Mouse (Mus musculus): ENCODE measurements around the gene Trabd2b. TPM values are rescaled to one million over a fixed set of nuclear protein-coding genes. Genes with fewer than 3 reads are reported as not detected.

Gene Trabd2b
- total RNA-seq (2021): 1 to 10 TPM; 2.2 to 2.7 TPM

DNA sequence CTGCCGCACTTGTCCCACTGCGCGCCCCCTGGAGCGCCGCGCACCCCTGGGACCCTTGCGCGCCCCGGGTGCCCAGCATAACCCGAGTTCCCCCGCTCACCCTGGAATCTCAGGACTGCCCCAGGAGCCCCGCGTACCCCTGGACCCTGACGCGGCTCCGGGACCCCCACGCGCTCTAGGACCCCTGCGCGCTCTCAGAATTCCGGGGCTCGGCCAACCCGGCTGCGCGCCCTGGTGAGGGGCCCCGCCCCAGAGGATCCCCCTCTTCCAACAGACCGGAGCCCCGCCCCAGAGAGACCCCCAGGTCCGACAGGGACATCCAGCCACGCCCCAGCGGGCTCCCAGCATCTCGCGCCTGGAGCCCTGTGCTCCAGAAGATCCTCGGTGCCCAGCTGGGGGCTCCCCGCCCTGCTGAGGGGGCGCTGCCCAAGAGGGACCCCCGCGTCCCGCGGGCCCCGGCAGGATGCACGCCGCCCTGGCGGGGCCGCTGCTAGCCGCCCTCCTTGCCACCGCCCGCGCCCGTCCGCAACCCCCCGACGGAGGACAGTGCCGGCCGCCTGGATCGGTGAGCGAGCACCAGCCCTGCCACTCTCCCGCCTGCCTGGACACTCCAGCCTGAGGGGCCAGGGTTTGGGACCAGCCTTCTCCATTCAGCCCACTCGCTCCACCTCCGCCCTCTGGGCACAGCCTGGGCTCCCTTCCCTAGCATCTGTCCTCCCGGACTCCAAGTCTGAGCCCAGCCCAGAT lies at the start of gene Trabd2b:
Trabd2b (plus strand) TSS at position 370 of the 747 bp plus-strand sequence.
- DNase-seq: peak; percentile 42
- intact Hi-C loops (cut with DNase I): no loop called here

DNA sequence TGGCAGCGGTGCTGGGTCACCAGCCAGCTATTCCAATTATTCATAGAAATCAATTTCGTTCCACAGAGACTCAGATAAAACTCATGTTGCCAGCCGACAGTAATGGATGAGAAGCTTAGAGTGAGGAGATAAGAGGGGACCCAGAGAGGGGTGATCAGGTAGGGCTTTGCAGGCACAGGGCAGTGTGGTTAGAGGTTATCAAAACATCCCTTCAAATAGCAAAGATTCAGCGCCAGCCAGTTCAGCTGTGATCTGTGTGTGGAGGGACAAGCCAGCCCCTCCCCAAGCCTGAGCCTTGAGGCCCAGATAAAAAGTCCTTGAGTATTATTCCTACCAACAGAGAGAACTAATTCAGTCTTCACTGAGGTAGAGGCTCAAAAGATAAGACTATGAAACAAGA lies 49.1 kb upstream of the Trabd2b start:
- no peak for DNase-seq
- intact Hi-C loops (cut with DNase I): no loop called here

DNA sequence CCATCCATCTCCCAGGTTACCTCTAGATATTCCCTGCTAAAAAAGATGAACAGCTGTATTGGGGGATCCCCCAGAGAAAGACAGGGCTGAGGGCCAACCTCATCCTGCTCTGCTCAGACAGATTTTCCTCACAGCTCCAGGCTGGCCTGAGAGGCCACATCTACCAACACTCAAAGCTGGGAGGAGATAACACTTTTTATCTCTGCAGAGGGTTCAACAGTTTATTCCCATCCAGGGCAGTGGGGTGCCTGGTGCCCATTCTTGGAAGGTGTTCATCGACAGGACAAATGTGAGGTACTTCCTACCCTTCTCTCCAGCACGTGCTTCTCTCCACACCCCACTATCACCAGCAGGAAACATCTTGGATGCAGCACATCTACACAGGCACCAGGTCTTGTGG lies 47.6 kb upstream of the Trabd2b start:
- intact Hi-C loops (cut with DNase I): no loop called here
- DNase-seq: no peak

DNA sequence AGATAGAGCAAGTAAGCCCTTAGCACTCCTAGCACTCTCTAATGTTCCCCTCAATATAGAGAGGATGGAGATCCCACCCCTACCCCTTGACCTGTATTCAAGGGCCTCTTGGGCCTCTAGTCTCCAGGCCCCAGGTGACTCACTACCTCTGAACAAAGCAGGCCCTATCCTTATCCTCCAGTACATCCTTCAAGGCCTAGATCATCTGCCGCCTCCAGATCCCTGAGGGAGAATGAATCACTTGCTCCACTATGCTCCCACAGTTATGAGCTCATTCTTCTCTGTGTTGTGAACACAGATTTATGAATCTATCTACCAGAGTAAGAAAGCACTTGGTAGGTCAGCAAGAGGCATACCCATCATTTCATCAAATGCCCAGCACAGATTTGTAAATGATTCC lies 46.7 kb upstream of the Trabd2b start:
- intact Hi-C loops (cut with DNase I): no loop called here
- no peak for DNase-seq

DNA sequence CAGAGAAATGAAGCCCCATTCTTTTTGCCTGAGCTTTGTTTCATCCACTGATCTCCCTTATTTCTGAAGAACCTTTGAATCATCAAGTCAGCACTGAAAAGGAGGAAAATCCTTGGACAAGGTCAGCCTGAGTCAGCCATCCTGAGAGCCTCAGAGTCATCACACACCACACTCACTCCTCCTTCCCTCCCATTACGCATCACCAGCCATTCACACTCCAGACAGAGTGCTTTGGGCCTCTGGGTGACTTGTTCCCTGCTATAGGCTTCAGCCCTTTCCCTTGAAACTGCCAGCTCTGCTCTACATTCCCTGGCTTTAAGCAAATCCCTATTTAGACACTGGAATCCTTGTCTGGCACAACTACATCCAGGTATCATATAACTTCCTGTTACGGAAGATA lies 45.2 kb upstream of the Trabd2b start:
- intact Hi-C loops (cut with DNase I): no loop called here
- no peak for DNase-seq

DNA sequence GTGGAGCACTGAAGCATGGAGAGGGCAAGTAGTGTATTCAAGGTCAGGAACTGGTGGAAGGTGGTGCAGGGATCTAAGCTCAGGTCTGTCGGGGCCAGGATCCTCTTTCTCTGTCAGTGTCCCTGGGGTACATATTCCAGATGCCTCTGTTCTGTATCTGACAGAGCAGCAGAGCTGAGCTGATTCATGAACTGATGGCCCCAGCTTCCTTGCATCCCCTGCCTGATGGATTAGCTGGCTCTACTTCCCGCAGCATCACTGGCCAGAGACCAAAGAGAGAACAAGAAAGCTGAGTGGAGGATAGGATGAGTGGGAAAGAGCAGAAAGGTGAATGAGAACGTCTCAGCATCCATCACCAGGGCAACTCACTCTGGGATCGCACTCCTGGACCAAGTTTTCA lies 41.5 kb upstream of the Trabd2b start:
- intact Hi-C loops (cut with DNase I): no loop called here
- no peak for DNase-seq

DNA sequence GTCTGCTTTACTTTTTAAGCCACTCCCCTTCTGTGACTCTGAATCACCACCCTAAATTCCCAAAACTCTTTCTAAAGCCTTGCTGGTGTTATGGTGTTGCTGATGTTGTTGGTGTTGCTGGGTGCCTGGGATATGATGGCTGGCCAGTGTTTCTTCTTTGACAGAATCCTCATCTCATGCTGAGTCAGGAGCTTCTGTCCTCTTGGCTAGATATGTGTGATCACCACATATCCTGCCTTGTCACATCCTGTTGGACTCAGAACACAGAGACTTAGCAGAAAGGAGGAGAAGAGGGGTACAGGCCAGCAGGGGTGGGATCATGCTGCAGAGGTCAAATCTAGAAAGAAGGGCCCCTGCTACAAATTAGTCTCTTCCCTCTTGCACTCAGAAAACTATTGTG lies 40.9 kb upstream of the Trabd2b start:
- DNase-seq: no peak
- intact Hi-C loops (cut with DNase I): no loop called here

DNA sequence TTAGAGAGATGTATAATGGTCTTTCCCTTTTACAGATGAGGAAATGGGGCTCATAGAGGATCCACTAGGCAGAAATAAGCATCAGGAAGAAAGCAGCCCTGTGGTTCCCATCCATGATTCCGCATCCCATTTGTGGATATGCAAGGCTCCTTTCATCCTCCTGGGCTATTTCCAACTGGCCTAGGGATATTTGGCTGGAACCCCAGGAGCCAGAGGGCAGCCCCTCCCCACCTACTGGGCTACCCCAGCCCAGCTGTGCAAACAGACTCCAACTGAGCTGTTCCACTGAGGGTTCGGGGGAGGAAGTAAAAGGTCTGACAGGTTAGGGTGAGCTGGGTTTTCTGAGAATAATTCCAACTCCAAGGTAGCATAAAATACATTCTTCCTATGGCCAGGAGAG lies 39.5 kb upstream of the Trabd2b start:
- intact Hi-C loops (cut with DNase I): no loop called here
- no peak for DNase-seq

DNA sequence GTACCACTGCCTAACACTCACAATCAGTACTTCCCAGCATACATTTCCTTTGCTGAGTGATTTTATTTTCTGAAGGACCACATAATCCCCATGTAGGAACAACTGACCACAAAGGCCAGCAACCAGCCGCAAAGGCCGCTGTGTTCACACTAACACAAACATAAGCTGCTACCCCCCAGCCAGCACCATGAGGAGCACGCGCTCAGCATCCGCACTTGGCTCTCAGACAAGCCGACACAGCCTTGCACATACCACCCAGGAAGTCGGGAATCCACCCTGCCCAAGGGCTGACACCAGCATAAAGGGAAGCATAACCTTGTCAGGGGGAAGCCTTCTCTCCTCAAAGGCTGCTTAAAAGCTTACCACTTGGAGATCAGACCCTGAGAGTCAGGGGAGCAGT lies 38.7 kb upstream of the Trabd2b start:
- intact Hi-C loops (cut with DNase I): no loop called here
- no peak for DNase-seq

DNA sequence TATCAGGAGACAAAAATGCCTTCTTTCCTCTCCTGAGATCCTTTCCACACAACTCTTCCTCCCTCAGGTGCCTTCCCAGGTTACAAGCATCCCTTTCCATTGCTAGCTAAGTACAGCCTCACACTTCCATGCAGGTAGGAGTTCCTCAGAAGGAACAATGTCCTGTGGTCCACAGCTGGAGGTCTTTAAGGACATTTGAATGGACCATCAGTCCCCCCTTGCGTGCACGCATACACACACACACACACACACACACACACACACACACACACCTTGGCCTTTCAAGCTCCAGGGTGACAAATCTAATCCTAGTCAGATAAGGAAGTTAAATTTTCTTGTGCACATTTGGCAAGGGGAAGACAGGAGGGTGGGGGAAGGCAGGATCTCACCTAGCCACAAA lies 36.9 kb upstream of the Trabd2b start:
- no peak for DNase-seq
- intact Hi-C loops (cut with DNase I): no loop called here

DNA sequence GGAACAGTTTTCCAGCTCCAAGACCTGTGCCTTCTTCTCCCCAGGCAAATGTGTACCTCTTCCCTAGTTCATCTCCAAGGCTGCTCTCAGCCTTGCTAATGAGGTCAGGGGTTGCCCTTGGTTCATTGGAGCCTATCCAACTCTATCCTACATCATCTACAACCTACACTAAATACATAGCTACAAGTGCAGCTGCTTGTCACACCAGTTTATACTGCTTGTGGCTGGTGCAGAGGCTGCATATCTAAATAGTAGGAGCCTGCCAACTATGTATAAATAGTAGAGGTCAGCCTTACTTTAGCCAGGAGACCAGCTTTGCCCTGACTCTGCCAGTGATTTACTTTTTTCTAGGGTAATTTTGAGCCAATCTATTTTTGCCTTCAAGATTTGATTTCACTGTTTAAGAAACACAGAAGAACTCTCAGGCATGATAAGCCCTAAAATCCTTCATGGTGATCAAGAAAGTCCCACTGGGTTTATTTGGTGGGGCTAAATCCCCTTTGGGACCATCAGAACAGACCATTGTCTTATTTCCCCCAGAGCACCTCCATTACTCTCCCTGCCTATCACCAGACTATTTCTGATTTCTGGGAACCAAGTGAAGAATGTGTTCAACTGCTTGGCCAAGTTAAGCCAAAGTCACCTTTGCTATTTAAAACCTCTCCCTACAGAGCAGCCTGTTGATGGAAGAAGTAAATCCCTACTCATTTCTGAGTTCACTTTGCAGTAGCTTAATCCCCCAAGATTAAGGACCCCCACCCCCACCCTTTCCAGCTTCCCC lies 35.4 kb upstream of the Trabd2b start:
- no peak for DNase-seq
- intact Hi-C loops (cut with DNase I): no loop called here

DNA sequence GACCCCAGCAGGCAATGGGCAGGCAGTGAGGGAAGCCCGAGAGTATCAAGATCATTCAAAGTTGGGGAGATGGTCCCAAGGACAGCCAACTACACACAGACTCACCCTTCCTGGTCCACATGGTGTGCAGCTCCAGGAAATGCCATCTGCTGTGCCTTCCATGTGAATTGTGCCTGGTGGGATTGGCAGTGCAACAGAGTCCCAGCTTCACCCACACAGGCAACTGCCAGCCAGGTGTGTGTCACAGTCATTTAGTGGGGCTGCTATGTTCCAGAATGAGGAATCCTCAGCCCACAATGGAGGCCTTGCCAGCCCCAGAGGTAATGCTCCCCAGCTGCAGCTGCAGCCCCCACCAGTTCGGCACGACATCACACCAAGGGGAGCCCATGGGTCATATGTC lies 33.8 kb upstream of the Trabd2b start:
- DNase-seq: no peak
- intact Hi-C loops (cut with DNase I): no loop called here

DNA sequence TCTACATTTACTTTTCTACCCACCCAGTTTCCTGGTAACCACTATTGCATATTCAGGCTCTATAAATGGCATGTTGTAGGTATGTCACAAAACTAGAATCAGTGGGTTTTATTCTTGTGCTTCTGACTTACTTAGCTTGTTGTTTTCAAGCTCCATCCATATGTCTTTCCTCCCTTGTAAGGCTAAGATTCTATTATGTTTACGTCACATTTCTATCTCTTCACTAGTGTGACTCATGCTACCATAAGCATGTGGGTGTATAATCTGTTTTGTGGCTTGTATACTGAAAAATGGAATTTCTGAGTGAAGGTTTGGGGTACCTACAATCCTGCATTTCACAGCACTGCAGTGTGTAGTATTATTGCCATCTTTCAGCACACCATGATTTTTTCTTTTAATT lies 32.2 kb upstream of the Trabd2b start:
- no peak for DNase-seq
- intact Hi-C loops (cut with DNase I): no loop called here

DNA sequence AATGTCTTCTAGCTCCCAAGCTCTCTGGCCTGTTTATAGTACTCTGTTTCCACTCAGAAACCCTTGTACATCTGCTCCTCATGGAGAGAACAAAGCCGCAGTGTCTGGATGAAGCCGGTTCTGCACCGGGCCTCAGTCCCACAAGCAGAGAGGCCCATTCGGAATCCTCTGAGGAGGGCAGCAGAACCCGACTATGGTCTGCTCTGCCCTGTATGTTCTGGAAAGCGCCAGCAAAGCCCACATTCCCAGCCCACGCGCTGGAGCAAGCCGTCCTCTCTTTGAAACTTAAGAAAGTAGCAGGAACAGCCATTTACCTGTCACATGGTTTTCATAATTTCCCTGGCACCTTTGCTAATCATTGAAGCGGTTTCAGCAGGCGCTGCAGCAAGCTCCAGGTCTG lies 29.0 kb upstream of the Trabd2b start:
- intact Hi-C loops (cut with DNase I): no loop called here
- DNase-seq: no peak

DNA sequence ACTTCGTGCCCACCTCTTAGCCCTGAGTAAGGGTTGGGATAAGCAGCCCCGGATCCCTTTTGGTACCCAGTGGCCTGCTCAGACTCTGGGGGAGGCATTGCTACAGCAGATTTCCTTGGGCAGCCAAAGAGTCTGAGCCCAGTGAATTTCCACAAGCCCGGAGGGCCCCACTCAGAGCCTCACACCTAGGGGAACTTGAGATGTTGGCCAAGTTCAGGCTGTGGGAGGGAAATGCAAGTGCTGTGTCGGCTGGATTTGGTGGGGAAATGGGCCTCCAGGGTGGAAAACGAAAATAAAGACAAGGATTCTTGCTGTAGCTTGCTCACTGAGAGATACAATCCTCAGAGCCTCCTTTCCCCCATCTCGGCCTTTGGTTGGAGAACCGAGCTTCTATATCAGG lies 28.0 kb upstream of the Trabd2b start:
- no peak for DNase-seq
- intact Hi-C loops (cut with DNase I): no loop called here

DNA sequence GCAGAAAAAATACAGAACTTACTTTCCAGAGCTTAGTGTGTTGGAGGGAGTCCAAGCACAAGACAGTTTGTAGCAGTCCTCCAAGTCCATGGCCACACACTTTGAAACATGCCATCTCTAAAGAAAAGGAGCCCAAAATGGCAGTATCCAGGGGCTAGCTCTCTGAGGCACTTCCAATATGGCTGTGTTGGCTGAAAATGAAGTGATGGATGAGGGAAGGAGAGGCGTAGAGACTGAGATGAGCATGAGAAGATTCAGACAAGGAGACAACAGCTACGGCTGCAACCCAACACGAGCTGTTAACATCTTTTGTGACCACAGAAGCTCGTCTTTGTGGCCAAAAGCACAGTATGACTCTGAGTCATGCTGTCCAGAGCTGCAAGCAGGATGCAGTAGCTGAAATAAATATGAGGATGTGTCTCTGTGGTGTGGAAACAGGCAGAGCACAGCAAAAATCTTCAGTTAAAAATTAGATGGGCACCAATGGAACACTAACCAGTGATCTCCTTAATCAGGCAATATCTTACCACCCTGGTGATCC lies 27.0 kb upstream of the Trabd2b start:
- no peak for DNase-seq
- intact Hi-C loops (cut with DNase I): no loop called here

DNA sequence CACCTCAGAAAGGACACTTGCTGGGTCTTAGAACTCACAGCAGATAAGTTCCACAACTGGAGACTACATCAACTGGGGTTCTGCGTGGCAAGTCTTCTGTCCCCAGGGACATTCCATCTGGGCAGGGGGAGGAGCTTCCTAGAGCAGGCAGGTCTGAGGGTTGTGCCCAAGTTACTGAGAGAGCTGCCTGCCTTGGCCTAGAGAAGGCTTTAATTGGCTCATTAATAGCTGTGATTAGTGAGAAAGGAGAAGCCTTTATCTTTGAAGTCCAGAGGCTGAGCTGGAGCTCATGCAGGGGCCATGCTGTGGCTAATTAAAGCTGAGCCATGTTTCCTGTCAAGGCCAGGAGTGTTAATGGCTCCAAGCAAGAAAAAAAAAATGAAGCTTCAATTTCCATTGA lies 23.9 kb upstream of the Trabd2b start:
- no peak for DNase-seq
- intact Hi-C loops (cut with DNase I): no loop called here

DNA sequence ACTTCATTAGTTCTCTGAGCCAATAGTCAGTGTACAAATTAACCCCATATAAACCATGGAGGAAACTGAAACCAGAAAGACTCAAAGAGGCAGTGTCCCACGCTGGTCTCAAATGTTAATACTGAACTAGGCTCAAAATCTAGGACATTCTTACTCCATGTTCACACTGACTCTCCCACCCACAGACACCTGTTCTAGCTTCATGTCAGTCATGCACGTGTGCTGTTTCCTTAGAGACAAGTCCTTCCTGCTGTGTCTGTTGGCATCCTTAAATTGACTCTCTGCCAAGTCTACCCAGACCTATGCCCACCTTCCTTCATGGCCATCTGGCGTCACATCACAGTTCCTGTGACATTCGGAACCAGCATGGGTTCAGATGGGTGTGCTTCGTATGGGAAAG lies 21.3 kb upstream of the Trabd2b start:
- intact Hi-C loops (cut with DNase I): no loop called here
- DNase-seq: peak; percentile 65

DNA sequence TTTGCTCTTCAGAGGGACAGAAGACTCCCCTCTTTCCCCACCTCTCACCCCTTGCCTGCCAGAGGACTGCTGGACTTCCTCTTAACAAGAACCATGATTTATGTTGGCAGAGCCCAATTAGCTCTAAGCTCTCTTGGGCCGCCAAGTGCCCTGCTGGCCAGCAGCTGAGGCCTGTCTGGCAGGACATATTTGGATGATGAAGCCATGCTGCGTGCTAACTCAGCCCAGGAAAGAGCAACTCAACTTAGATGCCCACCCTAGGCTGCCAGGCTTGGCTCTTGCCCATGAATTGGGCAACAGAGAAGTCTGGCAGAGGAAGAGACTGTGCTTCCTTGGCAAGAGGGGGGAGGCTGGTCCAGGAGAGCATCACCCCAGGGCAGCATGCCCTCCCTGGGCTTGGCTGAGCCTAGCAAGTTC lies 20.1 kb upstream of the Trabd2b start:
- intact Hi-C loops (cut with DNase I): no loop called here
- DNase-seq: peak; percentile 95

DNA sequence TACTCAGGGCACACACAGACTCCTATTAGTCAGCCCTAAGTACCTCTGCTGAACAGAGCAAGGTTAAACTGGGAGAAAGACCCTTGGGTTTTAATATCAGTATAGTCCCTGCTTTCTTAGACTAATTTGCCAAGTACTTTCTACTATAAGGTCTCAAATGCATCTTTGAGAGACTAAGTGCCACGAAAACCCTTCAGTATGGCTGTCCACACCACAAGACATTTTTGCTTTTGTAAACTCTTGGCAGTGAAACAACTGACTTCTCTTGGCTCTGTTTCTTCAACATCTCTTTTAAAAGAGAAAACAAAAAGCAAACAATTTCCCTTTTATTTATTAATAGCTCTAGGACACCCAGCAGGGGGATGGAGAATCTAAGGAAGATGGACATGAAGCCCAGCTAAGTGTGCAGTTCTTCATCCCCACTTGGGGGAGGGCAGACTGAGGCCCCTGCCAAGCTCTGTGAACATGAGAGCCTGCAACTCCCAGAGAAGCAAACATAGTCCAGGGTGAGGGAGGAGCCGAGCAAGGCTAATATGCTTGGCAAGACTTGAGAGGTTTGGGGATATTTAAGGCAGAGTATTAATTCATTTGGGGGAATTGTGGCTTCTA lies 18.9 kb upstream of the Trabd2b start:
- peak; percentile 37 for DNase-seq
- intact Hi-C loops (cut with DNase I): no loop called here

DNA sequence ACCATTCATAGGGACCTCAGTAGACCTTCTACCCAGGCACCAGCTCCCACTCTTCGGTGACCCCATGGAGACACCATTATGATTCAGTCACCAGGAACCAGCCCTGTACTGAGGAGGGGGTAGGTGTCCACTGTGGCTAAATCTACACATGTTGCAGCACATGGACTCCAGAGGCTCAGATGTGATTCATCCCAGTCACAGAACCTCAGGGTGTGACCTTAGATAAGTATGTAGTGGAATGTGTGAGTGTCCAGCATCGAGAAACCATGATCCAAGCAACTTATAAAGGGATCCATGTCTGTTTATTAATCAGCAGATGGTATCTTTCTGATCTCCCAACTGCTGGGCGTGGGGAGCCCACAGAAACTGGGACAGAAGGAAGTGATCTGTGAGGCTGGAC lies 18.2 kb upstream of the Trabd2b start:
- DNase-seq: no peak
- intact Hi-C loops (cut with DNase I): no loop called here

DNA sequence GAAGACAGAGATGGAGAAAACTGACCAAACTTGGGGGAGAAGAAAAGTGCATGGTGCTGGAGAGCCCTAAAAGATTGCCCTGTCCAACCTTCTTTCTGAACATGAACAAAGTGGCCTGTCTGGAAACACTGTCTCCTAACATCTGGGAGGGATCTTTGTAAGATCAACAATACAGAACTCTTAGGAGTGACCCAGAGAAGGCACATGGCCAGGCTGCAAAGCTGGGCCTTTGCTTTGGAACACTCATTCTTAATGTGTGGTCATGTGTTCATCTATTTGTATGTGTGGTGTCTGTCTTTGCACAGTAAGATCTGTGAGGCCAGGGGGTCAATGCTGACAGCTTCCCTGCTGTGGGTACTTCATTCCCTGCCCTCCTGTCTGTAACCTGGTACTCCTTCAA lies 16.9 kb upstream of the Trabd2b start:
- intact Hi-C loops (cut with DNase I): no loop called here
- DNase-seq: no peak
